Mouse (Mus musculus) right cerebral cortex, adult 18-20 months (tissue): ENCODE results near the gene Ksr2.

Experiments
- DNase-seq: peaks from one replicate; pipeline ENCODE4 v3.0.0; 2022; ENCODE audit warnings: mixed read lengths

Gene Ksr2

GRCm38 (mm10) chr5:117818800-117819199, 405.0 kb downstream of the Ksr2 start:
- DNase-seq: no peak

GRCm38 (mm10) chr5:117820445-117820844, 406.6 kb downstream of the Ksr2 start:
- no peak for DNase-seq

GRCm38 (mm10) chr5:117823811-117824210, 410.0 kb downstream of the Ksr2 start:
- DNase-seq: no peak

GRCm38 (mm10) chr5:117824486-117824885, 410.7 kb downstream of the Ksr2 start:
- no peak for DNase-seq
